Mouse (Mus musculus): ENCODE measurements around the gene Alg14.

DNA sequence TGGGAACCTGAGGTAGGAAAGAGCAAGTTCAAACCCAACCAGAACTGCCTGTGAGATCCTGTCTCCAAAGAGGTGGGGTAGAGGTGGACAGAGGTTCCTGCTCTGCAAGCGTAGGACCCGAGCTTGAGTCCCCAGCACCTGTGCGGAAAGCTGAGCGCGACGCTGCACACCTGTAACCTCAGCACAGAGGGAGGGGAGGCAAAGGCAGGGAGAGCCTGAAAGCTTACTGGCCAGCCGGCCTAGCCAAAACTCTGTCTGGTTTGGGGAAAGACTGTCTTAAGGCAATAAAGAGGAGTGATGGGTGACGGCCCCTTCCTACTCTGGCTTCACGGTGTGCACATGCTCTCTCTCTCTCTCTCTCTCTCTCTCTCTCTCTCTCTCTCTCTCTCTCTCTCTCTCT, 21.4 kb downstream of the Alg14 start:
- no peak for TF ChIP-seq GATA1 (IDR thresholded peaks at IDR 0.05; ENCODE audit: low read length)
- TF ChIP-seq TAL1 (IDR thresholded peaks at IDR 0.05; ENCODE audit: low read length) = no peak

Data from erythroblast, embryonic 14.5 days (primary cell).